Mouse (Mus musculus) testis, postnatal 14 days (tissue): ENCODE measurements at regions not wholly inside any gene's neighbourhood (a gene's known extent, or its start where the extent isn't known, plus 50 kb on each side); places are given as distances from the start of the nearest gene placed in this dataset.

ENCODE experiments used
- DNase-seq: peaks from one replicate; pipeline ENCODE4 v3.0.0; 2021; ENCODE audit warnings: low spot score

DNA sequence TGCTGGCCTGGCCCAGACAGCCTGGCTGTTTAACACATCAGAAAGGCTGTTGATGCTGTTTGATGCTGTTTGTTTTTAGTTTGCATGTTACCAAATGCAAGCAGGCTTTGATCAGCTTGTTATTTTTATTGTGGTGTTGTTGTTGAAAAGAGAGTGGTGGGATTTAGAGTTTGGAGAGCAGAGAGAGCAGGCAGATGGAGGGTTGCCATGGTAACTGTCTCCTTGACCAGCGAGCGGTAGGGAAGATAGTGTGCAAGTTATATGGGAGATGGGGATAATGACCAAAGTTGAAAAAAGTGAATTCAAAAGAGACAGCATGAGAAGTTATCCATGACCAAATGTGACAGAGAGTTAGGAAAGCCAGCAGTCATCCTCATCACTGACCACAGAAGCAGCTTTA lies 83.3 kb downstream of the Cmc2 start:
- DNase-seq, result no peak

- DNase-seq, result peak; percentile 19
Observed at GRCm38 (mm10) chr8:116832181-116832580, 89.1 kb downstream of the Cmc2 start.

- DNase-seq, result no peak
Observed at GRCm38 (mm10) chr8:116829631-116830030, 91.6 kb downstream of the Cmc2 start.

- no peak for DNase-seq
Observed at GRCm38 (mm10) chr8:116828220-116828619, 93.0 kb downstream of the Cmc2 start.

DNA sequence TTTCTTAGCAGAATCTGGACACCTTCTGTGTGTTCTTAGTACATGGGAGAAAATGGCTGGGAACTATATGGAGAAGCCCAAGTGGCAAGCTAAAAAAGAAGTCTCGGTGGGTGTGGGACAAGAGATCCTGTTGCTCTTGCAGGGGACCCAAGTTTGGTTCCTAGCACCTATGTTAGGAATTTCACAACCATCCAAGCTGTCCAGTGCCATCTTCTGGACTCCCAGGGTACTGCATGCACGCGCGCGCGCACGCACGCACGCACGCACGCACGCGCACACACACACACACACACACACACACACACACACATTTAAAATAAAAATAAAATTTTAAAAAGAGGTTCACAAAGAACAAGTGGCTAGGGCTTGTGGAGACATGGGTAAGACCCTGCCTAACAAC lies 94.1 kb downstream of the Cmc2 start:
- DNase-seq, result no peak

DNA sequence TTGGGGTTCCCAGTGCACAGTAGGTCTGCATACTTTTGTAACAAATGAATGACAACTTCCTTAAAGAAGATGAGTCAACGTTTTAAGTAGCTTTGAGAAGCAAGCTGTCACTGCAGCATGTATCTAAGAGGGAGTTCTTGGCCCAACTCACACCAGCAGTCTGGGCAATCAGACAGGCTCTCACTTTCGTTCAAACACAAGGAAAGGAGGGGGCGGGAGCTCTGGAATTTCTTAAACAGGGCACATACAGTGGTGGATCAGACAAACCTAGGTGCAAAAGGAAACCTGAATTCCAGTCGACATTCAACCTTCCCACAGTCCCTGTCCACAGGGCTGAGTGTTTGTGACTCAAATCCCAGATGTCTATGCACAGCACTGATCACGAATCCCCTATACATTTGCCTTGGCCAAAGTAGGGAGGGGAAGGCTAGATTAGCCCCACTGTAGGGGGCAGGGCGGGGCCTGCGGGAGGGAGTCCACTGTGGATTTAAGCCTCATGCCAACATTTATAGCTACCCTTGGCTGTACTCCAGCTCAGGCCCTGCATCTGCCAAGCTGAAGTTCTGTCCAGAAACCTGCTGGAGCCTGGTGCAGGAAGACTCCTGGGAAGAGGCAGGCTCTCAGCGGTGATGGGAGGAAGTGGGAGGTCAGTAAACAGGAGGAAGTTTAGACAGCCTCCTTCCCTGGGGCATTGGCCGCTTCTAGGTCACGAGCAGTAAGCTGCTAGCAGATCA lies 81.5 kb upstream of the Cdyl2 start:
- peak; percentile 30 for DNase-seq

GRCm38 (mm10) chr8:116801313-116801712 lies 68.5 kb upstream of the Cdyl2 start:
- peak; percentile 72 for DNase-seq

- no peak for DNase-seq
Observed at GRCm38 (mm10) chr8:116800636-116801035, 67.8 kb upstream of the Cdyl2 start.

- no peak for DNase-seq
Observed at GRCm38 (mm10) chr8:116798981-116799380, 66.2 kb upstream of the Cdyl2 start.

GRCm38 (mm10) chr8:116795713-116796112 lies 62.9 kb upstream of the Cdyl2 start:
- no peak for DNase-seq

DNA sequence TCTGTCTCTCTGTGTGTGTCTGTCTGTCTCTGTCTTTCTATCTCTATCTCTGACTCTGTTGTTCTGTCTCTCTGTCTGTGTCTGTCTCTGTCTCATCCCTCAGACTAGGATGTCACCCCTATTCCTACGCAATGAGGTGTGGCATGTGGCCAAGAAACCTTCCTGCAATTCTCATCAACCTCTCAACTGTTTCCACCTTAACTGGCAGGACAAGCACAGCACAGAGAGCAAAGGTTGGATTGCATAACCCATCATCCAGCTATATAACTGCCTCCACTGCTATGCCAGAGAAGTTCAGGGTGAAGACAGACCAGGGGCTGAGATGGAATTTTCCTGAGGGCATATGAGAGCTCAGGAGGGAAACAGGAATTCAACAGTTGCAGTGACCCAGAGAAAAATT lies 60.3 kb upstream of the Cdyl2 start:
- no peak for DNase-seq

GRCm38 (mm10) chr8:116790294-116790693 lies 57.5 kb upstream of the Cdyl2 start:
- no peak for DNase-seq
